Mouse (Mus musculus): ENCODE measurements around the gene Ak9. TPM values are rescaled to one million over a fixed set of nuclear protein-coding genes. Genes with fewer than 3 reads are reported as not detected.

The Ak9 gene
- polyA plus RNA-seq, 1 experiment from 2014 or later, result 0.11 TPM

- Histone ChIP-seq H3K36me3 (replicated peaks) (no peaks in the 10 kb centered on the region), H3K4me1 (peaks cover 13% of the 10 kb centered on the region; the same call in 1 of the 2 replicates), H3K9me3 (no peaks in the 10 kb centered on the region), H3K27ac (no peak overlapping the region; the same call in 1 of the 2 replicates), H3K27me3 (no peaks in the 10 kb centered on the region), H3K4me3 (replicated peaks) (no peak overlapping the region), H3K9ac (peak overlapping the region; percentile 42; the same call in 1 of the 2 replicates), H3K4me2 (peak overlapping the region; percentile 21; the same call in 1 of the 2 replicates)
- WGBS, result 40% methylated on average over 16 of the region's 16 CpGs
- peak; percentile 95 for ATAC-seq (ENCODE audit: low FRiP score)
Measured at GRCm38 (mm10) chr10:41288771-41289415, 14.9 kb upstream of the Ak9 start.

GRCm38 (mm10) chr10:41291021-41291420, 12.8 kb upstream of the Ak9 start:
- no peaks in the 10 kb centered on the region for H3K9me3 ChIP-seq
- H3K27ac ChIP-seq, result no peak overlapping the region
- ATAC-seq (ENCODE audit: low FRiP score), result no peak
- 85% methylated on average over 2 of the region's 2 CpGs for WGBS
- H3K4me3 ChIP-seq (replicated peaks), result no peak overlapping the region
- H3K4me1 ChIP-seq, result peaks cover 23% of the 10 kb centered on the region
- no peaks in the 10 kb centered on the region for H3K36me3 ChIP-seq (replicated peaks)
- H3K27me3 ChIP-seq, result no peaks in the 10 kb centered on the region
- H3K4me2 ChIP-seq, result no peak overlapping the region
- no peak overlapping the region for H3K9ac ChIP-seq

GRCm38 (mm10) chr10:41293019-41293418, 10.8 kb upstream of the Ak9 start:
- H3K9ac ChIP-seq, result no peak overlapping the region
- H3K27ac ChIP-seq, result no peak overlapping the region
- H3K4me1 ChIP-seq, result peaks cover 23% of the 10 kb centered on the region
- H3K27me3 ChIP-seq, result no peaks in the 10 kb centered on the region
- H3K4me2 ChIP-seq, result no peak overlapping the region
- H3K36me3 ChIP-seq (replicated peaks), result no peaks in the 10 kb centered on the region
- H3K4me3 ChIP-seq (replicated peaks), result no peak overlapping the region
- ATAC-seq (ENCODE audit: low FRiP score), result no peak
- no peaks in the 10 kb centered on the region for H3K9me3 ChIP-seq
- WGBS, result 40% methylated on average over 7 of the region's 7 CpGs

- Histone ChIP-seq H3K4me2 (no peak overlapping the region), H3K4me1 (peaks cover 18% of the 10 kb centered on the region), H3K27ac (0 out of 2 replicates have a peak overlapping the region, but pooled peaks have one; percentile 8), H3K9me3 (no peaks in the 10 kb centered on the region), H3K36me3 (replicated peaks) (no peaks in the 10 kb centered on the region), H3K4me3 (replicated peaks) (no peak overlapping the region), H3K27me3 (no peaks in the 10 kb centered on the region), H3K9ac (peak overlapping the region; percentile 25; the same call in 1 of the 2 replicates)
- ATAC-seq (ENCODE audit: low FRiP score), result peak; percentile 63; the same call in 1 of the 2 replicates
- WGBS, result 76% methylated on average over 11 of the region's 11 CpGs
Measured at GRCm38 (mm10) chr10:41294734-41295133, 9.0 kb upstream of the Ak9 start.

- ATAC-seq (ENCODE audit: low FRiP score), result peak; percentile 81
- Histone ChIP-seq H3K4me3 (replicated peaks) (no peak overlapping the region), H3K27me3 (no peaks in the 10 kb centered on the region), H3K36me3 (replicated peaks) (no peaks in the 10 kb centered on the region), H3K4me1 (peaks cover 18% of the 10 kb centered on the region), H3K4me2 (0 out of 2 replicates have a peak overlapping the region, but pooled peaks have one; percentile 1), H3K9me3 (no peaks in the 10 kb centered on the region), H3K27ac (no peak overlapping the region), H3K9ac (no peak overlapping the region)
- 28% methylated on average over 7 of the region's 7 CpGs for WGBS
Measured at GRCm38 (mm10) chr10:41295145-41295544, 8.6 kb upstream of the Ak9 start.

GRCm38 (mm10) chr10:41300161-41300560, 3.6 kb upstream of the Ak9 start:
- Histone ChIP-seq H3K27me3 (no peaks in the 10 kb centered on the region), H3K9me3 (no peaks in the 10 kb centered on the region), H3K4me2 (no peak overlapping the region), H3K4me3 (replicated peaks) (no peak overlapping the region), H3K27ac (no peak overlapping the region), H3K36me3 (replicated peaks) (no peaks in the 10 kb centered on the region), H3K9ac (no peak overlapping the region), H3K4me1 (peaks cover 11% of the 10 kb centered on the region)
- WGBS, result 55% methylated on average over 1 of the region's 1 CpGs
- ATAC-seq (ENCODE audit: low FRiP score), result no peak

GRCm38 (mm10) chr10:41302689-41303431, 920 bp upstream of the Ak9 start, which contains the start of gene Fig4:
Gene Fig4 (minus strand): TSS chr10:41303260.
- ATAC-seq (ENCODE audit: low FRiP score), result peak; percentile 94
- WGBS, result under 1% methylated on average over 38 of the region's 38 CpGs

GRCm38 (mm10) chr10:41304961-41305455, 1.2 kb downstream of the Ak9 start:
- no peak overlapping the region for H3K9ac ChIP-seq
- H3K27me3 ChIP-seq, result no peaks in the 10 kb centered on the region
- no peaks in the 10 kb centered on the region for H3K36me3 ChIP-seq (replicated peaks)
- 82% methylated on average over 9 of the region's 9 CpGs for WGBS
- no peak overlapping the region for H3K4me2 ChIP-seq
- H3K4me3 ChIP-seq (replicated peaks), result no peak overlapping the region
- ATAC-seq (ENCODE audit: low FRiP score), result no peak
- no peak overlapping the region for H3K27ac ChIP-seq
- H3K9me3 ChIP-seq, result no peaks in the 10 kb centered on the region
- peaks cover 10% of the 10 kb centered on the region for H3K4me1 ChIP-seq

More at GRCm38 (mm10) chr10:41302689-41303431, 920 bp upstream of the Ak9 start, which contains the start of gene Fig4:
- Histone ChIP-seq H3K9me3 (no peaks in the 10 kb centered on the region), H3K27ac (peak within 1 kb of the TSS; percentile 67), H3K4me3 (replicated peaks) (peak within 1 kb of the TSS; percentile 85), H3K4me2 (peak within 1 kb of the TSS; percentile 75), H3K36me3 (replicated peaks) (no peaks in the 10 kb centered on the region), H3K27me3 (no peaks in the 10 kb centered on the region), H3K9ac (peak within 1 kb of the TSS; percentile 82), H3K4me1 (peaks cover 10% of the 10 kb centered on the region)

GRCm38 (mm10) chr10:41308205-41308604, 4.4 kb downstream of the Ak9 start:
- no peaks in the 10 kb centered on the region for H3K36me3 ChIP-seq (replicated peaks)
- H3K9ac ChIP-seq, result no peak overlapping the region
- H3K4me2 ChIP-seq, result no peak overlapping the region
- H3K27me3 ChIP-seq, result no peaks in the 10 kb centered on the region
- no peak for ATAC-seq (ENCODE audit: low FRiP score)
- no peak overlapping the region for H3K27ac ChIP-seq
- no peaks in the 10 kb centered on the region for H3K9me3 ChIP-seq
- H3K4me1 ChIP-seq, result no peaks in the 10 kb centered on the region
- WGBS, result 89% methylated on average over 4 of the region's 4 CpGs
- no peak overlapping the region for H3K4me3 ChIP-seq (replicated peaks)

- ATAC-seq (ENCODE audit: low FRiP score), result no peak
- WGBS, result 81% methylated on average over 3 of the region's 3 CpGs
- no peaks in the 10 kb centered on the region for H3K36me3 ChIP-seq (replicated peaks)
- H3K4me2 ChIP-seq, result no peak overlapping the region
- H3K4me3 ChIP-seq (replicated peaks), result no peak overlapping the region
- H3K27me3 ChIP-seq, result no peaks in the 10 kb centered on the region
- no peaks in the 10 kb centered on the region for H3K9me3 ChIP-seq
- H3K4me1 ChIP-seq, result no peaks in the 10 kb centered on the region
- no peak overlapping the region for H3K27ac ChIP-seq
- H3K9ac ChIP-seq, result no peak overlapping the region
Measured at GRCm38 (mm10) chr10:41315866-41316265, 12.1 kb downstream of the Ak9 start.

GRCm38 (mm10) chr10:41332533-41333043, 28.8 kb downstream of the Ak9 start:
- no peak for ATAC-seq (ENCODE audit: low FRiP score)
- H3K9ac ChIP-seq, result no peak overlapping the region
- WGBS, result 85% methylated on average over 2 of the region's 2 CpGs

GRCm38 (mm10) chr10:41341346-41341745, 37.6 kb downstream of the Ak9 start:
- Histone ChIP-seq H3K9me3 (no peaks in the 10 kb centered on the region), H3K27me3 (no peaks in the 10 kb centered on the region), H3K9ac (no peak overlapping the region), H3K27ac (no peak overlapping the region), H3K4me3 (replicated peaks) (no peak overlapping the region), H3K36me3 (replicated peaks) (no peaks in the 10 kb centered on the region), H3K4me1 (no peaks in the 10 kb centered on the region), H3K4me2 (no peak overlapping the region)
- ATAC-seq (ENCODE audit: low FRiP score), result no peak
- WGBS, result 87% methylated on average over 7 of the region's 7 CpGs

More at GRCm38 (mm10) chr10:41332533-41333043, 28.8 kb downstream of the Ak9 start:
- Histone ChIP-seq H3K4me1 (no peaks in the 10 kb centered on the region), H3K9me3 (no peaks in the 10 kb centered on the region), H3K27me3 (no peaks in the 10 kb centered on the region), H3K36me3 (replicated peaks) (no peaks in the 10 kb centered on the region), H3K4me2 (no peak overlapping the region), H3K4me3 (replicated peaks) (no peak overlapping the region), H3K27ac (no peak overlapping the region)
